Mouse (Mus musculus) E14TG2a.4 (cell line): ENCODE measurements around the gene Rer1.

Experiments
- CTCF ChIP-seq: conservative IDR thresholded peaks from 2 replicates; pipeline ENCODE4 v1.5.1; 2014; ENCODE audit warnings: low read length
- POU5F1 ChIP-seq: IDR thresholded peaks from 2 replicates; pipeline ENCODE4 v1.6.1; 2014; ENCODE audit warnings: low read length, borderline replicate concordance

- no peak for TF ChIP-seq CTCF
- no peak for TF ChIP-seq POU5F1
Observed at GRCm38 (mm10) chr4:155126602-155127372, 40.6 kb upstream of the Rer1 start.
